Comparison of ENCODE assay signal across 8 mouse cellular contexts in genomic region chr3:153905251-153906135, GRCm38 (mm10). TPM values are rescaled to one million over a fixed set of nuclear protein-coding genes. Genes with fewer than 3 reads are reported as not detected.
DNase-seq lines count a peak whose midpoint lies in the region; ATAC-seq and TF ChIP-seq lines count a peak whose summit lies in the region.

No protein-coding gene starts in this region.

- no peak overlapping the region for H3K4me2 ChIP-seq in intestine, postnatal 0 days (replicated peaks; ENCODE audit: low read depth)
- no peak overlapping the region for H3K4me2 ChIP-seq in midbrain, postnatal 0 days (ENCODE audit: low read depth, low read length, poor library complexity, severe bottlenecking)

- 82% methylated on average over 49 of the region's 49 CpGs for WGBS in intestine, postnatal 0 days
- 86% methylated on average over 49 of the region's 49 CpGs for WGBS in midbrain, postnatal 0 days

- no peak for TF ChIP-seq CTCF in intestine, postnatal 0 days (IDR thresholded peaks at IDR 0.05; ENCODE audit: low read depth)
- no peak for TF ChIP-seq CTCF in midbrain, postnatal 0 days (IDR thresholded peaks at IDR 0.05)

- no peaks in the 10 kb centered on the region for H3K27me3 ChIP-seq in intestine, postnatal 0 days (replicated peaks; ENCODE audit: control insufficient read depth, insufficient read depth, low read length)
- H3K27me3 ChIP-seq in midbrain, postnatal 0 days (ENCODE audit: insufficient read depth, low read length), result no peaks in the 10 kb centered on the region

- H3K9ac ChIP-seq in intestine, postnatal 0 days (ENCODE audit: low read depth, low read length), result no peak overlapping the region
- H3K9ac ChIP-seq in midbrain, postnatal 0 days (replicated peaks; ENCODE audit: low read length, poor library complexity, severe bottlenecking), result no peak overlapping the region

- H3K4me3 ChIP-seq in intestine, postnatal 0 days (ENCODE audit: low read depth, low read length), result no peak overlapping the region
- H3K4me3 ChIP-seq in midbrain, postnatal 0 days (ENCODE audit: low read depth, low read length), result no peak overlapping the region

- peak; percentile 23; the same call in 1 of the 2 replicates for ATAC-seq in intestine, postnatal 0 days
- peak; percentile 42 for ATAC-seq in midbrain, postnatal 0 days (ENCODE audit: low FRiP score)
- no peak for ATAC-seq in erythroblast, adult 5-6 weeks (replicated peaks; ENCODE audit: low FRiP score, poor library complexity, severe bottlenecking)

- peak overlapping the region; percentile 28 for H3K27ac ChIP-seq in intestine, postnatal 0 days (ENCODE audit: low read depth, low read length)
- H3K27ac ChIP-seq in midbrain, postnatal 0 days (ENCODE audit: low read depth, low read length), result no peak overlapping the region

- DNase-seq in heart, adult 11 months, result peak; percentile 87
- no peak for DNase-seq in heart, adult 8-10 months (ENCODE audit: low spot score)
- peak; percentile 97 for DNase-seq in R1 (ENCODE audit: low read depth, low spot score)
- DNase-seq in midbrain, postnatal 0 days (ENCODE audit: low spot score), result no peak
- no peak for DNase-seq in retina, embryonic 14.5 days (ENCODE audit: low spot score)
- no peak for DNase-seq in spleen, adult 18-20 months

- H3K4me1 ChIP-seq in intestine, postnatal 0 days (replicated peaks; ENCODE audit: control insufficient read depth, insufficient read depth, low read length), result peaks cover 4% of the 10 kb centered on the region
- no peaks in the 10 kb centered on the region for H3K4me1 ChIP-seq in midbrain, postnatal 0 days (ENCODE audit: insufficient read depth, low read length)

- H3K36me3 ChIP-seq in intestine, postnatal 0 days (ENCODE audit: control insufficient read depth, insufficient read depth), result peaks cover 56% of the 10 kb centered on the region
- peaks cover 49% of the 10 kb centered on the region for H3K36me3 ChIP-seq in midbrain, postnatal 0 days (ENCODE audit: insufficient read depth, low read length)

- H3K9me3 ChIP-seq in intestine, postnatal 0 days (ENCODE audit: control insufficient read depth), result no peaks in the 10 kb centered on the region
- no peaks in the 10 kb centered on the region for H3K9me3 ChIP-seq in midbrain, postnatal 0 days (ENCODE audit: low read length)

RNA-seq across cellular contexts. Expression of gene Msh4, which starts 0.4 kb away (rescaled TPM):
- total RNA-seq in heart, adult 8-10 months (2022), result under 1 TPM in 1 of 4 experiments, not detected in 3; 0.08 TPM
- 0.04 and 0.05 TPM in 2 replicates for polyA plus RNA-seq in intestine, postnatal 0 days (2015; fragmentation: Nextera tagmentation; extraction: Ambion mirVana)
- 0.33 TPM in 1 of 2 replicates, not detected in the other for total RNA-seq in midbrain, postnatal 0 days (2014; rRNA removed)
- 0.22 and 0.25 TPM in 2 replicates for polyA plus RNA-seq in midbrain, postnatal 0 days (2015; fragmentation: Nextera tagmentation; extraction: Ambion mirVana)
- total RNA-seq in erythroblast, adult 5-6 weeks (2015; ENCODE audit: low replicate concordance), result 1.7 TPM in 1 of 2 replicates, not detected in the other
- 1.4 TPM in 1 of 2 replicates, not detected in the other for total RNA-seq in erythroblast, adult 5-6 weeks (2017; ENCODE audit: low replicate concordance)

RNA-seq across cellular contexts. Expression of gene Rabggtb, which starts 7.3 kb away (rescaled TPM):
- 100 to 1,000 TPM in 2 of 4 experiments, 10 to 100 TPM in 2; 95.0 to 103 (median 99.9) TPM for total RNA-seq in heart, adult 8-10 months (2022)
- 36.3 and 36.7 TPM in 2 replicates for polyA plus RNA-seq in intestine, postnatal 0 days (2015; fragmentation: Nextera tagmentation; extraction: Ambion mirVana)
- total RNA-seq in midbrain, postnatal 0 days (2014; rRNA removed), result 52.7 and 87.1 TPM in 2 replicates
- polyA plus RNA-seq in midbrain, postnatal 0 days (2015; fragmentation: Nextera tagmentation; extraction: Ambion mirVana), result 60.4 and 63.1 TPM in 2 replicates
- 46.4 and 64.4 TPM in 2 replicates for total RNA-seq in erythroblast, adult 5-6 weeks (2015; ENCODE audit: low replicate concordance)
- 52.9 and 60.9 TPM in 2 replicates for total RNA-seq in erythroblast, adult 5-6 weeks (2017; ENCODE audit: low replicate concordance)

RNA-seq across cellular contexts. Expression of gene Acadm, which starts 38.9 kb away (rescaled TPM):
- total RNA-seq in heart, adult 8-10 months (2022), result 1,000 to 10,000 TPM; 1,199 to 1,642 (median 1,432) TPM
- polyA plus RNA-seq in intestine, postnatal 0 days (2015; fragmentation: Nextera tagmentation; extraction: Ambion mirVana), result 148 and 153 TPM in 2 replicates
- total RNA-seq in midbrain, postnatal 0 days (2014; rRNA removed), result 44.1 and 68.3 TPM in 2 replicates
- 58.2 and 60.6 TPM in 2 replicates for polyA plus RNA-seq in midbrain, postnatal 0 days (2015; fragmentation: Nextera tagmentation; extraction: Ambion mirVana)
- total RNA-seq in erythroblast, adult 5-6 weeks (2015; ENCODE audit: low replicate concordance), result 25.6 and 25.9 TPM in 2 replicates
- 25.6 TPM in 2 replicates for total RNA-seq in erythroblast, adult 5-6 weeks (2017; ENCODE audit: low replicate concordance)

Comparison
In these comparisons a context has a peak if more than half of its experiments do, and no peak if none do; other contexts are left out.
1. DNase-seq: peak in heart, adult 11 months (single experiment) and R1 (single experiment); none in heart, adult 8-10 months (single experiment), midbrain, postnatal 0 days (single experiment), retina, embryonic 14.5 days (single experiment) and spleen, adult 18-20 months (0 of 2).
2. RNA of gene Acadm, which starts 38.9 kb away (total RNA-seq): 1,199 to 1,642 TPM in heart, adult 8-10 months; 44.1 to 68.3 TPM in midbrain, postnatal 0 days and 25.6 to 25.9 TPM in erythroblast, adult 5-6 weeks; every median in the first group is over 10 times any median in the second.